Mouse (Mus musculus): ENCODE measurements around the gene Sec22b. TPM values are rescaled to one million over a fixed set of nuclear protein-coding genes. Genes with fewer than 3 reads are reported as not detected.

The Sec22b gene
- polyA plus RNA-seq, 1 experiment from 2014 or later, result 154 TPM

- H3K4me3 ChIP-seq, result no peak overlapping the region
- H3K27ac ChIP-seq, result no peak overlapping the region
- H3K36me3 ChIP-seq, result peaks cover 33% of the 10 kb centered on the region
- H3K27me3 ChIP-seq (ENCODE audit: insufficient read depth, poor library complexity, severe bottlenecking), result no peaks in the 10 kb centered on the region
- H3K4me1 ChIP-seq, result no peaks in the 10 kb centered on the region
- 77% methylated on average over 2 of the region's 2 CpGs for whole genome bisulfite sequencing
- H3K9me3 ChIP-seq, result no peaks in the 10 kb centered on the region
- DNase-seq (ENCODE audit: low spot score), result no peak
Measured at GRCm38 (mm10) chr3:97925246-97925645, 24.3 kb downstream of the Sec22b start.

GRCm38 (mm10) chr3:97927322-97927721 is 26.3 kb downstream of the Sec22b start:
- H3K36me3 ChIP-seq, result peaks cover 16% of the 10 kb centered on the region
- no peak for DNase-seq (ENCODE audit: low spot score)
- H3K9me3 ChIP-seq, result no peaks in the 10 kb centered on the region
- WGBS, result 61% methylated on average over 4 of the region's 4 CpGs
- no peak overlapping the region for H3K4me3 ChIP-seq
- H3K4me1 ChIP-seq, result peaks cover 9% of the 10 kb centered on the region; the same call in 1 of the 2 replicates
- H3K27me3 ChIP-seq (ENCODE audit: insufficient read depth, poor library complexity, severe bottlenecking), result peaks cover 5% of the 10 kb centered on the region; the same call in 1 of the 2 replicates
- no peak overlapping the region for H3K27ac ChIP-seq

- peak; percentile 85 for DNase-seq (ENCODE audit: low spot score)
- no peaks in the 10 kb centered on the region for H3K9me3 ChIP-seq
- H3K4me1 ChIP-seq, result peaks cover 19% of the 10 kb centered on the region
- H3K27me3 ChIP-seq (ENCODE audit: insufficient read depth, poor library complexity, severe bottlenecking), result peaks cover 5% of the 10 kb centered on the region; the same call in 1 of the 2 replicates
- 0 out of 2 replicates have a peak, but pooled peaks cover 2% of the 10 kb centered on the region for H3K36me3 ChIP-seq
- no peak overlapping the region for H3K4me3 ChIP-seq
- 59% methylated on average over 9 of the region's 9 CpGs for WGBS
- no peak overlapping the region for H3K27ac ChIP-seq
Measured at GRCm38 (mm10) chr3:97928968-97929858, 28.2 kb downstream of the Sec22b start.

GRCm38 (mm10) chr3:97930141-97930786 is 29.3 kb downstream of the Sec22b start:
- Histone ChIP-seq H3K4me3 (no peak overlapping the region), H3K36me3 (no peaks in the 10 kb centered on the region), H3K27ac (no peak overlapping the region), H3K4me1 (peaks cover 19% of the 10 kb centered on the region), H3K27me3 (ENCODE audit: insufficient read depth, poor library complexity, severe bottlenecking) (peaks cover 5% of the 10 kb centered on the region; the same call in 1 of the 2 replicates), H3K9me3 (no peaks in the 10 kb centered on the region)
- WGBS, result 52% methylated on average over 12 of the region's 12 CpGs
- DNase-seq (ENCODE audit: low spot score), result no peak

GRCm38 (mm10) chr3:97930787-97931158 is 29.8 kb downstream of the Sec22b start:
- 61% methylated on average over 8 of the region's 8 CpGs for WGBS
- no peak for DNase-seq (ENCODE audit: low spot score)
- peaks cover 5% of the 10 kb centered on the region; the same call in 1 of the 2 replicates for H3K27me3 ChIP-seq (ENCODE audit: insufficient read depth, poor library complexity, severe bottlenecking)
- no peak overlapping the region for H3K27ac ChIP-seq
- H3K9me3 ChIP-seq, result no peaks in the 10 kb centered on the region
- no peak overlapping the region for H3K4me3 ChIP-seq
- H3K4me1 ChIP-seq, result peaks cover 19% of the 10 kb centered on the region
- H3K36me3 ChIP-seq, result no peaks in the 10 kb centered on the region

- no peak overlapping the region for H3K27ac ChIP-seq
- H3K9me3 ChIP-seq, result no peaks in the 10 kb centered on the region
- peaks cover 19% of the 10 kb centered on the region for H3K4me1 ChIP-seq
- DNase-seq (ENCODE audit: low spot score), result no peak
- WGBS, result 70% methylated on average over 7 of the region's 7 CpGs
- H3K4me3 ChIP-seq, result no peak overlapping the region
- H3K36me3 ChIP-seq, result no peaks in the 10 kb centered on the region
- peaks cover 5% of the 10 kb centered on the region; the same call in 1 of the 2 replicates for H3K27me3 ChIP-seq (ENCODE audit: insufficient read depth, poor library complexity, severe bottlenecking)
Measured at GRCm38 (mm10) chr3:97931310-97931885, 30.4 kb downstream of the Sec22b start.

GRCm38 (mm10) chr3:97932131-97932530 is 31.1 kb downstream of the Sec22b start:
- Histone ChIP-seq H3K9me3 (no peaks in the 10 kb centered on the region), H3K27me3 (ENCODE audit: insufficient read depth, poor library complexity, severe bottlenecking) (peaks cover 5% of the 10 kb centered on the region; the same call in 1 of the 2 replicates), H3K4me1 (peaks cover 26% of the 10 kb centered on the region), H3K4me3 (peak overlapping the region; percentile 33; the same call in 1 of the 2 replicates), H3K27ac (peak overlapping the region; percentile 69), H3K36me3 (no peaks in the 10 kb centered on the region)
- no peak for DNase-seq (ENCODE audit: low spot score)
- 22% methylated on average over 10 of the region's 10 CpGs for WGBS

GRCm38 (mm10) chr3:97932771-97933170 is 31.8 kb downstream of the Sec22b start:
- 41% methylated on average over 11 of the region's 11 CpGs for WGBS
- Histone ChIP-seq H3K27ac (no peak overlapping the region), H3K27me3 (ENCODE audit: insufficient read depth, poor library complexity, severe bottlenecking) (peaks cover 5% of the 10 kb centered on the region; the same call in 1 of the 2 replicates), H3K36me3 (no peaks in the 10 kb centered on the region), H3K9me3 (no peaks in the 10 kb centered on the region), H3K4me3 (0 out of 2 replicates have a peak overlapping the region, but pooled peaks have one; percentile 16), H3K4me1 (peaks cover 30% of the 10 kb centered on the region)
- DNase-seq (ENCODE audit: low spot score), result no peak

GRCm38 (mm10) chr3:97933251-97933650 is 32.3 kb downstream of the Sec22b start:
- Histone ChIP-seq H3K27ac (peak overlapping the region; percentile 24; the same call in 1 of the 2 replicates), H3K36me3 (no peaks in the 10 kb centered on the region), H3K27me3 (ENCODE audit: insufficient read depth, poor library complexity, severe bottlenecking) (peaks cover 5% of the 10 kb centered on the region; the same call in 1 of the 2 replicates), H3K9me3 (no peaks in the 10 kb centered on the region), H3K4me1 (peaks cover 30% of the 10 kb centered on the region), H3K4me3 (0 out of 2 replicates have a peak overlapping the region, but pooled peaks have one; percentile 16)
- 23% methylated on average over 6 of the region's 6 CpGs for WGBS
- no peak for DNase-seq (ENCODE audit: low spot score)

- WGBS, result 79% methylated on average over 5 of the region's 5 CpGs
- no peaks in the 10 kb centered on the region for H3K36me3 ChIP-seq
- H3K9me3 ChIP-seq, result no peaks in the 10 kb centered on the region
- DNase-seq (ENCODE audit: low spot score), result no peak
- H3K27me3 ChIP-seq (ENCODE audit: insufficient read depth, poor library complexity, severe bottlenecking), result peaks cover 5% of the 10 kb centered on the region; the same call in 1 of the 2 replicates
- no peak overlapping the region for H3K4me3 ChIP-seq
- peaks cover 30% of the 10 kb centered on the region for H3K4me1 ChIP-seq
- no peak overlapping the region for H3K27ac ChIP-seq
Measured at GRCm38 (mm10) chr3:97933811-97934210, 32.8 kb downstream of the Sec22b start.

- no peaks in the 10 kb centered on the region for H3K36me3 ChIP-seq
- no peak overlapping the region for H3K27ac ChIP-seq
- peaks cover 5% of the 10 kb centered on the region; the same call in 1 of the 2 replicates for H3K27me3 ChIP-seq (ENCODE audit: insufficient read depth, poor library complexity, severe bottlenecking)
- WGBS, result 75% methylated on average over 6 of the region's 6 CpGs
- H3K4me1 ChIP-seq, result peaks cover 35% of the 10 kb centered on the region
- H3K9me3 ChIP-seq, result no peaks in the 10 kb centered on the region
- no peak overlapping the region for H3K4me3 ChIP-seq
- DNase-seq (ENCODE audit: low spot score), result no peak
Measured at GRCm38 (mm10) chr3:97934331-97935300, 33.6 kb downstream of the Sec22b start.
